Mouse (Mus musculus): ENCODE measurements around the gene Slc27a2. TPM values are rescaled to one million over a fixed set of nuclear protein-coding genes. Genes with fewer than 3 reads are reported as not detected.

Slc27a2 gene
- total RNA-seq, 2 experiments from 2014 or later = not detected

- no peak for ATAC-seq (replicated peaks; ENCODE audit: low FRiP score, poor library complexity, severe bottlenecking)
Measured at GRCm38 (mm10) chr2:126551244-126551890, 840 bp upstream of the Slc27a2 start.

DNA sequence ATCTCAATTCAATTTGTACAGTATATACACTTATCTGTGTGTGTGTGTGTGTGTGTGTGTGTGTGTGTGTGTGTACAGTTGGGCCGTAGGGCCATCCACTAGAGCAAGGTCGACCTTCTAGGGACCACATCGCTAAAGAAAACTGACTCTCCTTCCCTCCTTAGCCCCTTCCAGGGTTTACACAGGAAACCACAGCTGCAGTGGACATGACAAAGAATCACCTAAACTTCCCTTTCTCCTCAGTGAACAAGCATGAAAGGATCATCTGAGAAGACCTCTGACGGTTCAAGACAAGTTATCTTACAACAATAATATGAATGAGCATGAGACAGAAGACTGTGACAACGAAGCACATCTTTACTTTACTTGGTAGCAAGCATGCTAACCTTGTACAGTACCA is 311 bp upstream of the Slc27a2 start:
- ATAC-seq (replicated peaks; ENCODE audit: low FRiP score, poor library complexity, severe bottlenecking) = no peak

DNA sequence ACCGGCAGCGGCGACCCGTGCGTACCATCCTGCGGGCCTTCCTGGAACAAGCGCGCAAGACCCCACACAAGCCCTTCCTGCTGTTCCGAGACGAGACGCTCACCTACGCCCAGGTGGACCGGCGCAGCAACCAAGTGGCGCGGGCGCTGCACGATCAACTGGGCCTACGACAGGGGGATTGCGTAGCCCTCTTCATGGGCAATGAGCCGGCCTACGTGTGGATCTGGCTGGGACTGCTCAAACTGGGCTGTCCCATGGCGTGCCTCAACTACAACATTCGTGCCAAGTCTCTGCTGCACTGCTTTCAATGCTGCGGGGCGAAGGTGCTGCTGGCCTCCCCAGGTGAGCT is 1.1 kb downstream of the Slc27a2 start:
- no peak for ATAC-seq (replicated peaks; ENCODE audit: low FRiP score, poor library complexity, severe bottlenecking)

DNA sequence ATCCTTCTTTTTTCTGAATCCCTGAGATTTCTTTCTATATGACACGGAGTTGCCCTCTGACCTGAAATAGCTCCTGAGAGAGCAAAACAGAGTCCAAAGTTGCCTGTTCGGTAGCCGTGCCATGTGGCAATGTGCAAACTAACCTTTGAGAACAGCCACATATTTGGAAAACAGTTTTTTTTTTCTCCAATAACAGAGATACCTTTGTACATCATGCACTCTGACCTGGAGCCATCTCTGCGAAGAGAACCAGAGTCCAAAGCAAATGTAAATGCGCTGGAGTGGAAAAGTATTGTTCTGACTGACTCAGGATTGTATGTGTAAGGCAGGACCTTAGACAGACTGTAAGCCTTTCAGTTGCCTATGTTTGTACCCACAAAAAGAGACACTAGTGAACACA is 3.3 kb downstream of the Slc27a2 start:
- no peak for ATAC-seq (replicated peaks; ENCODE audit: low FRiP score, poor library complexity, severe bottlenecking)

GRCm38 (mm10) chr2:126560094-126560493 is 7.9 kb downstream of the Slc27a2 start:
- no peak for ATAC-seq (replicated peaks; ENCODE audit: low FRiP score, poor library complexity, severe bottlenecking)

- no peak for ATAC-seq (replicated peaks; ENCODE audit: low FRiP score, poor library complexity, severe bottlenecking)
Measured at GRCm38 (mm10) chr2:126563411-126564105, 11.4 kb downstream of the Slc27a2 start.

- no peak for ATAC-seq (replicated peaks; ENCODE audit: low FRiP score, poor library complexity, severe bottlenecking)
Measured at GRCm38 (mm10) chr2:126572163-126572562, 20.0 kb downstream of the Slc27a2 start.

GRCm38 (mm10) chr2:126572747-126573146 is 20.5 kb downstream of the Slc27a2 start:
- no peak for ATAC-seq (replicated peaks; ENCODE audit: low FRiP score, poor library complexity, severe bottlenecking)

GRCm38 (mm10) chr2:126575391-126576176 is 23.4 kb downstream of the Slc27a2 start:
- no peak for ATAC-seq (replicated peaks; ENCODE audit: low FRiP score, poor library complexity, severe bottlenecking)

DNA sequence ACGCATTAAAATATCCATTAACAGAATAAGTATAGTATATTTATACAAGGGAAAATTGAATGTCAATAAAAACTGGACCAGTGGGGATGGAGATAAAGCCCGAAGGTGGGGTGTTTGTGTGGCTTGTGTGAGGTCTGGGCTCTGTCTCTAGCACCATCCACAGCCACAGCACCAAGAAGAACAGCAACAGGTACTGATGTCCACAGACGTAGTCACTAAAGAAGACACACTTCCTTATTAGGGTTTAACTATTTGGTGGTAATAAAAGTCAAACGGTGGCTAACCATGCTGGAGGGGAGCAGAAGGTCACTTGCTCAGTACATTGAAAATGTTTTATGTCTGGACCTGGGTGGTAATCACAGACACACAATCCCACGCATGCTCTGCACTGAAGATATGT is 25.2 kb downstream of the Slc27a2 start:
- no peak for ATAC-seq (replicated peaks; ENCODE audit: low FRiP score, poor library complexity, severe bottlenecking)

DNA sequence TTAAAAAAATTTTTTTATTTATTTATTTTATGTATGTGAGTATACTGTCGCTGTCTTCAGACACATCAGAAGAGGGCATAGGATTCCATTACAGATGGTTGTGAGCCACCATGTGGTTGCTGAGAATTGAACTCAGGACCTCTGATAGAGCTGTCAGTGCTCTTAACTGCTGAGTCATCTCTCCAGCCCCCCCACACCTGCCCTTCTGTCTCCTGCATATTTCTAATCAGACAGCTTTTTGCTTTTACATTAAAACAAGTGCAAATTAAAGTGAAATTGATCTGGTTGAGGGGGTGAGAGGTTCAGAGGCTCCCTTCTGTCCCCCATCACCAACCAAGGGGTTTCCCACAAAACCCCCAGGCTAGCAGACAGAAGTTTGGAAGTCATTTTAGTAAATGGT is 27.1 kb downstream of the Slc27a2 start:
- no peak for ATAC-seq (replicated peaks; ENCODE audit: low FRiP score, poor library complexity, severe bottlenecking)

- no peak for ATAC-seq (replicated peaks; ENCODE audit: low FRiP score, poor library complexity, severe bottlenecking)
Measured at GRCm38 (mm10) chr2:126583960-126584359, 31.8 kb downstream of the Slc27a2 start.

DNA sequence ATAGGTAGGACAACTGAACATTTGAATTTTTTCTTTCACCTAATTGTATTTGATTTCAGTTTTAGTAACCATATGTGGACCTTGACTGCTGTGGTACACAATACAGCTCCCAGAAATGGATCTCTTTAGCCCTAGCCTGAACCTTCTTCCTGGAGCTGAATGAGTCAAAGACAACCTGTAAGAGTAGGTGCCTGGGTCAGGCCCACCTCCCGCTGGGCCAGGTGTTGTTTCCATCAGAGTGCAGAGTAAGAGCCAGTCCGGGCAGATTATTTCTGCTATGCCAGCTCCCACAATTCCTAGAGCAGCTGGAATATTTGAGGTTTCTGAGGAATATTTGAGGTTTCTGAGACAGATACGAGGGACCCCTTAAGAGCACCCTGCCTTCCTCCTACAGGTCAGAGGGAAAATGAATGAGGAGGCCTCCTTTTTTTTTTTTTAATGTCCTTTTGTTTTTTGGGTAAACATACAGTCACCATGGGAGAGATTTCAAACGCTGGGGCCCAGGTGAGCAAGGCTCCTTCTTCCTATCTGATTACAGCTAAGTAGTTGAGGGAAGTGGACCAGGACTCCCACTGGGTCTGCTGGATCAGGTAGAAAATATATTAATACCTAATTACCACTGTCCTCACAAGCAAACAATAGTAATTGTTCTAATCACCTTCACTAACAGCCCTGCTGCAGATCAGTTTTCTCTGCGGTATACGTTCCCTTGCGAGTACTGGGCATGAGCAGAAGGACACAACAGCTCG is 32.6 kb downstream of the Slc27a2 start:
- no peak for ATAC-seq (replicated peaks; ENCODE audit: low FRiP score, poor library complexity, severe bottlenecking)

- no peak for ATAC-seq (replicated peaks; ENCODE audit: low FRiP score, poor library complexity, severe bottlenecking)
Measured at GRCm38 (mm10) chr2:126587468-126587867, 35.3 kb downstream of the Slc27a2 start.

GRCm38 (mm10) chr2:126591304-126591703 is 39.1 kb downstream of the Slc27a2 start:
- no peak for ATAC-seq (replicated peaks; ENCODE audit: low FRiP score, poor library complexity, severe bottlenecking)

- ATAC-seq (replicated peaks; ENCODE audit: low FRiP score, poor library complexity, severe bottlenecking) = peak; percentile 66; the same call in 1 of the 2 replicates
Measured at GRCm38 (mm10) chr2:126593831-126594610, 41.8 kb downstream of the Slc27a2 start.

DNA sequence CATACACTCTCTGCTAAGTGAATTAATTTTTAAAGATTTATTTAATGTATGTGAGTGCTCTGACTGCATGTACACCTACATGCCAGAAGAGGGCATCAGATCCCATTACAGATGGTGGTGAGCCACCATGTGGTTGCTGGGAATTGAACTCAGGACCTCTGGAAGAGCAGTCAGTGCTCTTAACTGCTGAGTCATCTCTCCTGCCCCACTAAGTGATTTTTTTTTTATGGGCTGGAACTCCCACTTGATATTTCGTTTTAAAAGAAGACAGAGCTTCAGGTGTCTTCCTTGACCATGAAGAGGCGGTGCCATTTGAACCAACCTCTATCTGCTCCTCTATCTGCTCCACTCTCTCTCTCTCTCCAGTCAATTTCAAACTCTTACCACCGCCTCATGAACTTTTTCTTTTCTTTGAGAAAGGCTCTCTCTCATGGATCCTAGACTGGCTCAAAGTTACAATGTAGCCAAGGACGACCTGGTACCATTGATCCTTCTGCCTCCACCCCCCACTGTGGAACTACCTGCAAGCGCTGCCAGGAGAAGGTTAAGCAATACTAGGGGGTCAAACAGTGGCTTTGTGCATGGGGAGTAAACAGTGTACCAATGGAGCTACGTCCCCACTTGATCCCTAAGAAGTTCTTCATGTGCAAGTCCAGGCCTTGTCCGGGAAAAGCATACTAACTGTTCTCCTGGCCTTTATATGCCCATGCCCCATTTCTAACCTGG is 44.3 kb downstream of the Slc27a2 start:
- ATAC-seq (replicated peaks; ENCODE audit: low FRiP score, poor library complexity, severe bottlenecking) = no peak

GRCm38 (mm10) chr2:126597279-126598241 is 45.4 kb downstream of the Slc27a2 start:
- no peak for ATAC-seq (replicated peaks; ENCODE audit: low FRiP score, poor library complexity, severe bottlenecking)

Measured in erythroid progenitor cell, adult 5-6 weeks (primary cell).